Mouse (Mus musculus): ENCODE results near the gene Pecam1.

DNA sequence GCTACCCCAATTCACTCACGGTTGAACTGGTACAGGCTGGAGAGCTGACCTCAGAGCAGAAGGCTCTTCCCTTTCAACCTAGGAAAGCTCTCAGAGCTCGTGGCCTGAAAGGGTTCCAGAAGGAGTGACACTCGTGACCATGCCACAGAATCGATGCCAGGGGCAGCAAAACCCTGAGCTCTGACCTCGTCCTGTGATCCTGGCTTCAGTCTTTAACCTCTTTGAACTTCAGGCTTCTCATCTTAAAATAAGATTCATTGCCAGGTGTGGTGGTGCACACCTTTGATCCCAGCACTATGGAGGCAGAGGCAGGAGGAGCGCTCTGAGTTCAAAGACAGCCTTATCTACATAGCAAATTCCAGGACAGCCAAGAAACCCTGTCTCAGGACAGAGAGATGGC, 143.1 kb downstream of the Pecam1 start:
- TF ChIP-seq MAFK (IDR thresholded peaks at IDR 0.05; ENCODE audit: insufficient read depth, low read depth, low read length) (no peak), ZNF384 (IDR thresholded peaks at IDR 0.05; ENCODE audit: low read depth, low read length) (no peak), HCFC1 (IDR thresholded peaks at IDR 0.05; ENCODE audit: borderline replicate concordance, insufficient read depth, low read length) (no peak), CHD2 (IDR thresholded peaks at IDR 0.05; ENCODE audit: low read depth, low read length) (no peak), ZC3H11A (IDR thresholded peaks at IDR 0.05; ENCODE audit: borderline replicate concordance, low read depth, low read length) (no peak)
